Mouse (Mus musculus) liver, adult 2 months (tissue): ENCODE data around the gene Gm572.

Experiments used
- CTCF ChIP-seq: fragments of 200-500 bp; IDR thresholded peaks from 2 replicates; pipeline ENCODE4 v1.5.1; 2011; ENCODE audit warnings: low read depth, low read length, control low read depth
- POLR2A ChIP-seq: fragments of 200-500 bp; IDR thresholded peaks from 2 replicates; pipeline ENCODE4 v1.6.1; 2011; ENCODE audit warnings: low read length, control low read depth; ENCODE audit not compliant: insufficient read depth; ENCODE audit errors: extremely low read depth

GRCm38 (mm10) chr4:148644157-148644511 lies 1.0 kb downstream of the Gm572 start:
- TF ChIP-seq CTCF: peak; percentile 91
- no peak for TF ChIP-seq POLR2A
